Mouse (Mus musculus): ENCODE results near the gene Lbp. TPM values are rescaled to one million over a fixed set of nuclear protein-coding genes. Genes with fewer than 3 reads are reported as not detected.

The Lbp gene
- total RNA-seq, 2 experiments from 2014 or later = 5.4 to 6.4 TPM

- DNase-seq (ENCODE audit: low spot score) = no peak
- intact Hi-C loops (cut with DNase I) = no loop called here
These were observed 3.5 kb upstream of the Lbp start for GRCm38 (mm10) chr2:158302807-158303206.

DNA sequence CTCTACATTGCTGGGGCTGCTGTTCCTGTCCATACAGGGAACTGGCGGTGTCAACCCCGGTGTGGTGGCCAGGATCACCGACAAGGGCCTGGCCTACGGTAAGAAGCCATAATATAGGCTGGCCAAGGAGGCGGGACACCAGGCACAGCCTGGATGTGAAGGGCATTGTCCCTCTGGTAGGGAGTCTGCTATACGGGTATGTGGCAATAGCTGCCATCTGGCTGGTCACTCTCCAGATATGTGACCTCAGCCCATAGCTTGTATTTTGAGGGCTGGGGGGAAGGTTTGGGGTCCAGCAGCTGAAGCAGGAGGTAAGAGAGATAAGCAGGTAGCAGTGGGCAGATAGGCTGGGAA is 380 bp downstream of the Lbp start:
- intact Hi-C loops (cut with DNase I) = no loop called here
- DNase-seq (ENCODE audit: low spot score) = no peak

GRCm38 (mm10) chr2:158308276-158308675 is 2.0 kb downstream of the Lbp start:
- intact Hi-C loops (cut with DNase I) = no loop called here
- no peak for DNase-seq (ENCODE audit: low spot score)

DNA sequence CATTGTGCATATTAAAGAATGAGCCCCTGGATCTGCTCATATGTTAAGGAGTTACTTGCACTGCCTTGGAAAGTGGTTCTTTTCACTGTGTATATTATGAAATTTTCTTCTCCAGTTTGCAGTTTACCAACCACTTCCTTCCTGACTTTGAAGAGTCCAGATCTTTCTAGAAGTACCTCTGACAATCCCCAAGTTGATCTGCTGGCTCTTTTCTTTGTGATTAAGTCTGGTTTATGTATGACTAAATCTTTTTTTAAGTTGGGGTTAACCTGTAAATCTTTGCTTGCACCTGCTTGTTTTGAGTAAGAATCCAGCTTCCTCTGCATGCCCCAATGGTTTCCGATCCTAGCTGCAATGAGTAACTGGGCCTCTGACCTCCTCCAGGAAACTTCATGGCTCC is 6.8 kb downstream of the Lbp start:
- no peak for DNase-seq (ENCODE audit: low spot score)
- intact Hi-C loops (cut with DNase I) = no loop called here

GRCm38 (mm10) chr2:158316371-158316770 is 10.1 kb downstream of the Lbp start:
- intact Hi-C loops (cut with DNase I) = no loop called here
- no peak for DNase-seq (ENCODE audit: low spot score)

- intact Hi-C loops (cut with DNase I) = no loop called here
These were observed 10.7 kb downstream of the Lbp start for GRCm38 (mm10) chr2:158317026-158317425.

GRCm38 (mm10) chr2:158321596-158321995 is 15.3 kb downstream of the Lbp start:
- no peak for DNase-seq (ENCODE audit: low spot score)
- intact Hi-C loops (cut with DNase I) = no loop called here

More at GRCm38 (mm10) chr2:158317026-158317425, 10.7 kb downstream of the Lbp start:
- DNase-seq (ENCODE audit: low spot score) = no peak

GRCm38 (mm10) chr2:158322845-158323244 is 16.6 kb downstream of the Lbp start:
- intact Hi-C loops (cut with DNase I) = no loop called here
- DNase-seq (ENCODE audit: low spot score) = no peak

DNA sequence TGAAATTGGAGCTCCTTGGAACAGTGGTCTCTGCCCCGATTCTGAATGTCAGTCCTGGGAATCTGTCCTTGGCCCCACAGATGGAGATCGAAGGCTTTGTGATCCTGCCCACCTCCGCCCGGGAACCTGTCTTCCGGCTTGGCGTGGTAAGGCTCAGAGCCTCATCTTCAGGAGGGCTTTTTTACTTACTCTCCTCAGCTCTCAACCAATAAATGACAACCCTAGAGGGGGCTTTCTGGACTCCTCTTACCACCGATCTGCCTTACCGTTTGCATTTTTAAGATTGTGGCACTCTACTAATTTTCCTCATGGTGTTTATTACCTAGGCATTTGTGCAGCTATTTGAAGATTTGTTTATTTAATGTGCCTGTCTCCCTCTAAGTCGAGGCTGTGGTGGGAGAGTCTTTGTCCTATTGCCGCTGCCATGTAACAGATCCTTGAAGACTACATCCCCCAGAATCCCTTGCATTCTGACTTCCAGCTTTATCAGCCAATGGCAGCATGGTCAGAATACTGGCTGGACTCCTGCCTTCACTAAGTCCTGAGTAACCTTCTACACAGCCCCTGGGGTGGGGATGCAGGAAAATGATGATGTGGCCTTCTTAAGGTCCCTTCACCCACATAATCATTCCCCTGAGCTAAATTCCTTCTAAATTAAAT is 18.4 kb downstream of the Lbp start:
- DNase-seq (ENCODE audit: low spot score) = no peak
- intact Hi-C loops (cut with DNase I) = no loop called here

- intact Hi-C loops (cut with DNase I) = no loop called here
- no peak for DNase-seq (ENCODE audit: low spot score)
These were observed 19.3 kb downstream of the Lbp start for GRCm38 (mm10) chr2:158325609-158326008.

GRCm38 (mm10) chr2:158334356-158334755 is 28.1 kb downstream of the Lbp start:
- no peak for DNase-seq (ENCODE audit: low spot score)
- intact Hi-C loops (cut with DNase I) = no loop called here

- no peak for DNase-seq (ENCODE audit: low spot score)
- intact Hi-C loops (cut with DNase I) = no loop called here
These were observed 31.4 kb downstream of the Lbp start for GRCm38 (mm10) chr2:158337698-158338097.

DNA sequence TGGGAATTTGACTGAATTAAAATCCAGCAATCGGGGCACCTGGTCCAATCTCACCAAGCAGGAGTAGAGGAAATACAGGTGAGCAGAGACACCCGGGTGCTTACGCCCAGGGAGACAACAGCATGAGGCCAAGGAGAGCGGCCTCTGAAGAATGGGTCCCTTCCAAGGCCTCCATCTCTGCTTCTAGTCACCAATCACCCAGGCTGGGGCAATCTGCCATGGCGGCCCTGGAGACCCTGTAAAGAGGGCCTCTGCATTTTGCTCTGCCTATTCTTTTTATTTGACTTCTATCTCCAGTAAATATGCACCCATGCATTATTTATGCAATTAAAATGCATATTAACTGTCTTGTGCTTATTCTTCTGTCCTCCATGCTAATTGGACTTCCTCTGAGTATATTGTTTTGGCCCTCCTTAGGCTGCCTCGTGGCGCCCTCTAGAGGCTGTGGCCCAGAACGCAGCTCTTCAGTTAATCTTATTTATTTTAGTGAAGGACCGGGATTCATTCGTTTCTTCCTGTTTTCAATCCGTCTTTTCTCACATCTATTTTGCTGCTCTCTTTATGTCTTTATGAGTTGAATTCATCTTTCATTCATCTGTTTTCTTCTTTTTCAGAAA is 33.8 kb downstream of the Lbp start:
- intact Hi-C loops (cut with DNase I) = loop anchor here (1.0 to 10.0 kb wide), 4 partner anchors 58 to 705 kb away; no protein-coding TSS in a partner anchor
- no peak for DNase-seq (ENCODE audit: low spot score)

- intact Hi-C loops (cut with DNase I) = loop anchor here (5.0 to 10.0 kb wide), 3 partner anchors 59 to 707 kb away; no protein-coding TSS in a partner anchor
- no peak for DNase-seq (ENCODE audit: low spot score)
These were observed 35.0 kb downstream of the Lbp start for GRCm38 (mm10) chr2:158341324-158341723.

GRCm38 (mm10) chr2:158343495-158343894 is 37.2 kb downstream of the Lbp start:
- no peak for DNase-seq (ENCODE audit: low spot score)
- intact Hi-C loops (cut with DNase I) = loop anchor here (5.0 to 10.0 kb wide), 3 partner anchors 61 to 709 kb away; no protein-coding TSS in a partner anchor

DNA sequence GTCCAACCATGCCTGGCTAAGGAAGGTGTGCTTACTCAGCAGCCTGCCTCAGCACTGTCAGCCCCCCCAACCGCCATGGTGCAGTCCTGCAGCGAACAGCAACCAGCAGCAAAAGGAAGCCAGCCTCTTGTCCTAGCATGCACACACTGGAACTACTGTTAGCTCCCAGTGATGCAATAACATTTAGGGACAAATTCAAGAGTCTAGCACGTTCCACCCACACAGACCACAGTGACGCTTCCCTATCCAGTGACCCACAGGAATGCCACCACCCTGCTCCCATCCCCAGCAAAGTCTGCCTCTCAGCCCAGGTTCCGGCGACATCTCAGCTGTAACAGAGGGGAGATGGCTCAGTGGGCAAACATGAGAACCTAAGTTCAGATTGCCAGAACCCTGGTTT is 40.2 kb downstream of the Lbp start:
- no peak for DNase-seq (ENCODE audit: low spot score)
- intact Hi-C loops (cut with DNase I) = loop anchor here (10.0 kb wide), 2 partner anchors 282 to 712 kb away; no protein-coding TSS in a partner anchor

- peak; percentile 16 for DNase-seq (ENCODE audit: low spot score)
- intact Hi-C loops (cut with DNase I) = loop anchor here (2.0 to 10.0 kb wide), 3 partner anchors 141 to 713 kb away; no protein-coding TSS in a partner anchor
These were observed 41.6 kb downstream of the Lbp start for GRCm38 (mm10) chr2:158347868-158348267.

DNA sequence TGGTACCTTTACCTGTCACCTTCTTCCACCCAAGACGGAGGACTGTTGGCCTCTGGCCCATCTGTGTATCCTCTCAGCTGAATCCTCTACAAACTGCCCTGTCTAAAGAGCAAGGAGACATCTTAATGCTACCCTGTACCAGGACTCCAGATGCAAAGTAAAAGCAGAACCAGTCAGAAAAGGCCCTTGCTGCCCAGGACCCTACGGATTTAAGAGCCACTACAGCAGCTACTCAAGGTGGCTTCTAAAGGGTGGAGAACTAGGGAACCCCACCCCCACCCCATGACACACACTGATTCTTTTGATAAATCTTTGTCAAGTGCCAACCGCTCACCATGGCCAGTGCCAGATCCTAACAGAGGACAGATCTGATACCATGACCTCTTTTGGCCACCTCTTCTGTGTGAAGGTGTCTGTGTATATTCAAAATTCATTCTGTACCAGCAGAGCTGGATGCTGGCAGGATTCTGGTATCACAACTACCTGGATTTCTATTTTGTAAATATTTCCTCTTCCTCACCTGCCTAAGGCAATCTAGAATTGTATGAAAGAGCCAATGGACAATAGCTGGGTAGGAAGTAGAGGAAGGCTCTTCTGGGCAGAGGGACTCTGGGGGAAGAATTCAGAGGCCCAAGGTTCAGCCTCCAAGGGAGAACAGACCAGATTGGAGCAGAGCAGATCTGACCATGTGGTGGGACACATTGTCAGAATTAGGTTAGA is 46.7 kb downstream of the Lbp start:
- DNase-seq (ENCODE audit: low spot score) = no peak
- intact Hi-C loops (cut with DNase I) = no loop called here

GRCm38 (mm10) chr2:158354348-158355114 is 48.2 kb downstream of the Lbp start:
- intact Hi-C loops (cut with DNase I) = no loop called here
- no peak for DNase-seq (ENCODE audit: low spot score)

GRCm38 (mm10) chr2:158355238-158355637 is 48.9 kb downstream of the Lbp start:
- intact Hi-C loops (cut with DNase I) = no loop called here
- DNase-seq (ENCODE audit: low spot score) = no peak

Data from heart, postnatal 25 days (tissue).